Mouse (Mus musculus) heart, embryonic 13.5 days (tissue): Measurements from ENCODE around the gene Gdf10. TPM values are rescaled to one million over a fixed set of nuclear protein-coding genes. Genes with fewer than 3 reads are reported as not detected.

Source experiments
- ATAC-seq: fragments of 200-750 bp; cut with Nextera tagmentation; 2 replicates; pipeline ENCODE4 v1.8.0; 2017; ENCODE audit warnings: moderate TSS enrichment; ENCODE audit not compliant: insufficient number of reproducible peaks, low FRiP score, low TSS enrichment; ENCODE audit errors: extremely low read depth
- H3K27ac ChIP-seq: fragments of 300-500 bp; sonication (generic); replicated peaks from 2 replicates; pipeline ENCODE4 v1.5.1; 2015; ENCODE audit warnings: moderate library complexity, mild to moderate bottlenecking, inconsistent platforms
- H3K27me3 ChIP-seq: fragments of 300-500 bp; sonication (generic); replicated peaks from 2 replicates; pipeline ENCODE4 v1.6.1; 2015; ENCODE audit warnings: mild to moderate bottlenecking, inconsistent platforms
- H3K36me3 ChIP-seq: fragments of 300-500 bp; sonication (generic); 2 replicates; pipeline ENCODE4 v1.6.1; 2015; ENCODE audit warnings: mild to moderate bottlenecking, inconsistent platforms
- H3K4me1 ChIP-seq: fragments of 300-500 bp; sonication (generic); 2 replicates; pipeline ENCODE4 v1.6.1; 2015; ENCODE audit warnings: inconsistent platforms
- H3K4me2 ChIP-seq: fragments of 300-500 bp; sonication (generic); 2 replicates; pipeline ENCODE4 v1.6.1; 2015; ENCODE audit warnings: inconsistent platforms, mild to moderate bottlenecking, moderate library complexity
- H3K4me3 ChIP-seq: fragments of 300-500 bp; sonication (generic); 2 replicates; pipeline ENCODE4 v1.5.1; 2015; ENCODE audit warnings: moderate library complexity, mild to moderate bottlenecking, inconsistent platforms
- H3K9ac ChIP-seq: fragments of 300-500 bp; sonication (generic); 2 replicates; pipeline ENCODE4 v1.6.1; 2015; ENCODE audit warnings: inconsistent platforms, mild to moderate bottlenecking, moderate library complexity
- H3K9me3 ChIP-seq: fragments of 300-500 bp; sonication (generic); 2 replicates; pipeline ENCODE4 v1.6.1; 2016; ENCODE audit warnings: inconsistent platforms
- whole genome bisulfite sequencing: fragments of 180-500 bp; shearing (Covaris S2); methylation state at CpG from one replicate; pipeline ENCODE4 v1.1.7; 2015; ENCODE audit warnings: mixed read lengths; 5-methylcytosine and 5-hydroxymethylcytosine counted together
- polyA plus RNA-seq: library from polyadenylated mRNA; unstranded; fragments of >200 nt; fragmentation: Nextera tagmentation; extraction: Ambion mirVana; gene quantifications from 2 replicates; pipeline ENCODE4 v1.2.1, GENCODE M21; 2015

The Gdf10 gene
- polyA plus RNA-seq, 1 experiment from 2014 or later: 5.0 TPM

DNA sequence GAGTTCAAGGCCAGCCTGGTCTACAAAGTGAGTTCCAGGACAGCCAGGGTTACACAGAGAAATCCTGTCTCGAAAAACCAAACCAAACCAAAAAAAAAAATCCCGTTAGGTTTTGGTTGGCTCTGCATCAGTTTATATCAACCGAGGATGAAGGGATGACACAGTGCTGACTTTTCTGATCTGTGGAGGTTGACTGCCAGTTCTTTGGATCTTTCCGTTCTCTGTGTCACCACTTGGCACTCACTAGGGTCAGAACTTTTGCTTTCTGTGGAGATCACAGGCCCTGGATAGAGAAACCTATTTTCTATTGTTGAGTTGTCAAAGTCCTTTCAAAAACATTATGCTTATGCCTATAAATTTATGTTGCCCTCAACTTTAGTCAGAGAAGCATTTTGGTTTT, 20.6 kb upstream of the Gdf10 start:
- H3K4me3 ChIP-seq: no peak overlapping the region
- no peak overlapping the region for H3K27ac ChIP-seq
- H3K9me3 ChIP-seq: no peaks in the 10 kb centered on the region
- WGBS: 80% methylated on average over 4 of the region's 4 CpGs
- peaks cover 30% of the 10 kb centered on the region for H3K27me3 ChIP-seq
- H3K9ac ChIP-seq: no peak overlapping the region
- H3K4me1 ChIP-seq: 0 out of 2 replicates have a peak, but pooled peaks cover 2% of the 10 kb centered on the region
- ATAC-seq: no peak
- H3K36me3 ChIP-seq: no peaks in the 10 kb centered on the region
- no peak overlapping the region for H3K4me2 ChIP-seq

DNA sequence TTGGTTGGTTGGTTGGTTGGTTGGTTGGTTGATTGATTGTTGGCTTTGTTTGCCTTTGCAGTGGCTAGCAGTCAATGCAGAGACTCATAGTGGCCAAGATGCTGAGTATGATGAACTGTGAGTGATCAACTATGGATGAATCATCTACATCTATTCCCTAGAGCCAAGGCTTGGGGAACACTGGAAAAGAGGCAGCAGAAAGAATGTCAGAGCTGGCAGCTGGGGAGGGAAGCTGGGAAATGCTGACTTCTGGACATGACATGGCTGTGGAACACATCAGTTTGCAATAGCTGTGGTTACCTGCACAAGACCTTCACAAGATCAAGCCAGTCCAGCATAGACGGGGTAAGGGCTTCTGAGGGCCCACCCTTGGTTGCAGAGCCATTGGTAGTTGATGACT, 20.2 kb upstream of the Gdf10 start:
- no peak overlapping the region for H3K4me3 ChIP-seq
- H3K4me2 ChIP-seq: no peak overlapping the region
- no peak overlapping the region for H3K9ac ChIP-seq
- no peak for ATAC-seq
- H3K27ac ChIP-seq: no peak overlapping the region
- peaks cover 6% of the 10 kb centered on the region; the same call in 1 of the 2 replicates for H3K4me1 ChIP-seq
- H3K27me3 ChIP-seq: peaks cover 26% of the 10 kb centered on the region
- WGBS: 62% methylated on average over 1 of the region's 1 CpGs
- H3K36me3 ChIP-seq: no peaks in the 10 kb centered on the region
- H3K9me3 ChIP-seq: no peaks in the 10 kb centered on the region

- peaks cover 18% of the 10 kb centered on the region; the same call in 1 of the 2 replicates for H3K27me3 ChIP-seq
- no peaks in the 10 kb centered on the region for H3K36me3 ChIP-seq
- no peak overlapping the region for H3K4me2 ChIP-seq
- no peak overlapping the region for H3K9ac ChIP-seq
- no peaks in the 10 kb centered on the region for H3K9me3 ChIP-seq
- ATAC-seq: no peak
- no peak overlapping the region for H3K4me3 ChIP-seq
- H3K27ac ChIP-seq: no peak overlapping the region
- peaks cover 10% of the 10 kb centered on the region; the same call in 1 of the 2 replicates for H3K4me1 ChIP-seq
Observed at GRCm38 (mm10) chr14:33904851-33905250, 18.5 kb upstream of the Gdf10 start.

- no peak overlapping the region for H3K4me2 ChIP-seq
- no peaks in the 10 kb centered on the region for H3K36me3 ChIP-seq
- no peak overlapping the region for H3K27ac ChIP-seq
- H3K9me3 ChIP-seq: no peaks in the 10 kb centered on the region
- 26% methylated on average over 3 of the region's 3 CpGs for WGBS
- ATAC-seq: no peak
- no peak overlapping the region for H3K9ac ChIP-seq
- H3K4me1 ChIP-seq: no peaks in the 10 kb centered on the region
- no peak overlapping the region for H3K4me3 ChIP-seq
- H3K27me3 ChIP-seq: peaks cover 53% of the 10 kb centered on the region
Observed at GRCm38 (mm10) chr14:33913727-33914126, 9.7 kb upstream of the Gdf10 start.

GRCm38 (mm10) chr14:33914206-33914605, 9.2 kb upstream of the Gdf10 start:
- Histone ChIP-seq H3K4me2 (no peak overlapping the region), H3K9me3 (no peaks in the 10 kb centered on the region), H3K27me3 (peaks cover 58% of the 10 kb centered on the region), H3K4me3 (no peak overlapping the region), H3K4me1 (no peaks in the 10 kb centered on the region), H3K9ac (no peak overlapping the region), H3K36me3 (no peaks in the 10 kb centered on the region), H3K27ac (no peak overlapping the region)
- 79% methylated on average over 9 of the region's 9 CpGs for WGBS
- no peak for ATAC-seq

DNA sequence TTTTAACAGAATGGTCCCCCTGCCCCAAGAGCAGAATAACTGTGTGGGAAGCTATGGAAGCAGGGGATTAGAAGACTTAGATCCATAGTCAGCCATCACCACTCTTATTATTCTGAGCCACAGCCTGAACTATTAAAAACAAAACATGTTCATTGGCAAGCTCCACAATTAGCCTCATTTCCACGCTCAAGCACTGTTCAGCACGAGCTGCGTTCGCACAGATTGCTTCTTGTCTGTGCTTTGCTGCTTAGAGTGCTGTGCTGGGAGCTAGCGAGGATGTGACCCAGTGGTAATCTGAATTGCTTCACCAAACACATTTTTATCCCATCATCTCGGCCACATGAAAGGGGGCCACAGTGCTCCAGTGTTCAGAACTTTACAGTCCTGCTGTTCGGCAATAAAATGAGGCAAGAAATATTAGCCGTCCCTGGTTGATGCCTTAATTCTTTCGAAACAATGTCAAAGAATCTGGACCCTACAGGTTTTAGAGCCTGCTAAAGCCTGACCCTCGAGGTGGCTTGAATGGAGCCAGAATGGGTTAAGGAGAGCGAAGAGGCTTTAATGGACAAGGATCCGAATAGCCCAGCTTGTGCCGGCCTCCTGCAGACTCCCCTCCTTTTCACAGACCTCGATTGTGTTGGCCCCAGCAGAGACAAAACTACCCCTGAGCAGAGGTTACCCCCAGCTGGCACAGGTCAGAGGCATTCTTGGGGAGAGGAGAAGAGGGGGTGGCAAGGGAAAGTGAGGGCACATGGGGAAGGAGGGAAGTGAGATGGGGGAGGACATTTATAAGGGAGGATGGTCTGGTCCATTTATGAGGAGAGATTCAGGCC, 2.4 kb upstream of the Gdf10 start:
- Histone ChIP-seq H3K9me3 (no peaks in the 10 kb centered on the region), H3K36me3 (no peaks in the 10 kb centered on the region), H3K9ac (no peak overlapping the region), H3K4me3 (no peak overlapping the region), H3K4me1 (peaks cover 12% of the 10 kb centered on the region), H3K27me3 (peaks cover 93% of the 10 kb centered on the region), H3K27ac (no peak overlapping the region), H3K4me2 (no peak overlapping the region)
- WGBS: 58% methylated on average over 14 of the region's 14 CpGs
- ATAC-seq: no peak

- peaks cover 95% of the 10 kb centered on the region for H3K27me3 ChIP-seq
- 20% methylated on average over 8 of the region's 8 CpGs for WGBS
Observed at GRCm38 (mm10) chr14:33922771-33923167, 618 bp upstream of the Gdf10 start.

DNA sequence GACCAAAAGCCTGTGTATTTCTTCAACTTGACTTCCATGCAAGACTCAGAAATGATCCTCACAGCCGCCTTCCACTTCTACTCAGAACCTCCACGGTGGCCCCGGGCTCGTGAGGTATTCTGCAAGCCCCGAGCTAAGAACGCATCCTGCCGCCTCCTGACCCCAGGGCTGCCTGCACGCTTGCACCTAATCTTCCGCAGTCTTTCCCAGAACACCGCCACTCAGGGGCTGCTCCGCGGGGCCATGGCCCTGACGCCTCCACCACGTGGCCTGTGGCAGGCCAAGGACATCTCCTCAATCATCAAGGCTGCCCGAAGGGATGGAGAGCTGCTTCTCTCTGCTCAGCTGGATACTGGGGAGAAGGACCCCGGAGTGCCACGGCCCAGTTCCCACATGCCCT, 8.5 kb downstream of the Gdf10 start:
- no peak for ATAC-seq
- no peak overlapping the region for H3K4me3 ChIP-seq
- H3K36me3 ChIP-seq: no peaks in the 10 kb centered on the region
- H3K9me3 ChIP-seq: no peaks in the 10 kb centered on the region
- H3K27ac ChIP-seq: no peak overlapping the region
- WGBS: 39% methylated on average over 17 of the region's 17 CpGs
- H3K4me2 ChIP-seq: peak overlapping the region; percentile 28; the same call in 1 of the 2 replicates
- peaks cover 97% of the 10 kb centered on the region for H3K27me3 ChIP-seq
- H3K4me1 ChIP-seq: peaks cover 12% of the 10 kb centered on the region
- H3K9ac ChIP-seq: no peak overlapping the region

More at GRCm38 (mm10) chr14:33922771-33923167, 618 bp upstream of the Gdf10 start:
- Histone ChIP-seq H3K4me3 (peak overlapping the region; percentile 66), H3K9ac (peak overlapping the region; percentile 74), H3K36me3 (no peaks in the 10 kb centered on the region), H3K27ac (no peak overlapping the region), H3K4me2 (peak overlapping the region; percentile 97), H3K4me1 (peaks cover 15% of the 10 kb centered on the region), H3K9me3 (no peaks in the 10 kb centered on the region)
- ATAC-seq: no peak

- peaks cover 11% of the 10 kb centered on the region; the same call in 1 of the 2 replicates for H3K4me1 ChIP-seq
- WGBS: 54% methylated on average over 10 of the region's 10 CpGs
- no peak overlapping the region for H3K27ac ChIP-seq
- H3K9me3 ChIP-seq: no peaks in the 10 kb centered on the region
- H3K4me3 ChIP-seq: no peak overlapping the region
- no peak overlapping the region for H3K4me2 ChIP-seq
- no peak for ATAC-seq
- no peak overlapping the region for H3K9ac ChIP-seq
- no peaks in the 10 kb centered on the region for H3K36me3 ChIP-seq
- H3K27me3 ChIP-seq: peaks cover 87% of the 10 kb centered on the region
Observed at GRCm38 (mm10) chr14:33932935-33933703, 9.7 kb downstream of the Gdf10 start.

DNA sequence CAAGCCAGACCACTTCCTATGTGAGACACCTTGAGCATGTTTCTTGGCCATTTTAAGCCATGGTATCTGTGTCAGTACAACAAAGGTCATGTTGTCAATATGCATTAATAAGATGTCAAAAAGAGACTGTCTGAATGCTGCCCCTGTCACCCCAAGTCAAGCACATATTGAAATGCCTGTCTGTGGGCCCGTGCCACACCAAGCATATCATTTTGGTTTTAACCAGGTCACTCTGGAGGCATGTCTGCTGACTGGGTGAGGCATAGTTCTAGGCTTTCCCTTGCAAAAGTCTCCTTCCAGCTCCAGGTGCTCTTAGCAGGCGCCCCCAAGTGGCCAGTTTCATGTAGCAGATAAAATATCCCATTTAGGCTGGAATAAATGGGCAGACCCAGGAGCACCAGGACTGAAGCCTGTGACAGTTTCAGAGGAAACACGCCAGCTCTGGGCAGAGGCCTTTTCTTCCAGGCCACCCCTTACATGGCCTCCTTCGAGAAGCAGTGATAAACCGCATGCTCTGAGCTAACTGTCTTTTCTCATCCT, 10.5 kb downstream of the Gdf10 start:
- WGBS: 29% methylated on average over 5 of the region's 5 CpGs

GRCm38 (mm10) chr14:33939117-33939516, 15.7 kb downstream of the Gdf10 start:
- ATAC-seq: no peak
- H3K4me3 ChIP-seq: peak overlapping the region; percentile 35
- H3K9ac ChIP-seq: peak overlapping the region; percentile 63; the same call in 1 of the 2 replicates
- no peaks in the 10 kb centered on the region for H3K9me3 ChIP-seq
- no peaks in the 10 kb centered on the region for H3K36me3 ChIP-seq
- H3K4me1 ChIP-seq: peaks cover 16% of the 10 kb centered on the region
- H3K27ac ChIP-seq: no peak overlapping the region
- H3K27me3 ChIP-seq: peaks cover 32% of the 10 kb centered on the region
- WGBS: 22% methylated on average over 9 of the region's 9 CpGs
- peak overlapping the region; percentile 63 for H3K4me2 ChIP-seq

More for the DNA sequence above, 10.5 kb downstream of the Gdf10 start:
- H3K27me3 ChIP-seq: peaks cover 82% of the 10 kb centered on the region
- no peak overlapping the region for H3K9ac ChIP-seq
- no peak overlapping the region for H3K4me3 ChIP-seq
- no peak overlapping the region for H3K27ac ChIP-seq
- no peaks in the 10 kb centered on the region for H3K9me3 ChIP-seq
- peaks cover 11% of the 10 kb centered on the region; the same call in 1 of the 2 replicates for H3K4me1 ChIP-seq
- H3K36me3 ChIP-seq: no peaks in the 10 kb centered on the region
- ATAC-seq: no peak
- H3K4me2 ChIP-seq: no peak overlapping the region
